Mouse (Mus musculus) layer of hippocampus, adult 9-11 months (tissue): ENCODE data around the gene Brk1.

Experiments used
- DNase-seq: peaks from one replicate; pipeline ENCODE4 v3.0.0; 2022

Brk1 gene

GRCm38 (mm10) chr6:113661353-113662241 is 57.0 kb downstream of the Brk1 start:
- DNase-seq, result peak; percentile 65

GRCm38 (mm10) chr6:113662964-113663700 is 58.6 kb downstream of the Brk1 start:
- DNase-seq, result no peak

- no peak for DNase-seq
Measured at GRCm38 (mm10) chr6:113664305-113664704, 59.7 kb downstream of the Brk1 start.
